Comparison of ENCODE assay signal across 26 mouse cellular contexts in genomic region chr16:4665726-4666125, GRCm38 (mm10).
"Had no signal": no experiment of that assay in that cellular context is flagged by ENCODE, and none has a peak within 500 bp of the region (broad histone marks: within the 10 kb centered on the region; RNA-seq: fewer than 3 reads in every experiment).

No protein-coding gene starts in this region.

- H3K4me3 ChIP-seq: heart, embryonic 10.5 days; heart, embryonic 12.5 days; hindbrain, embryonic 10.5 days; hindbrain, embryonic 12.5 days; intestine, embryonic 15.5 days; kidney, embryonic 15.5 days; layer of hippocampus, adult 2 months; left cerebral cortex, adult 2 months; limb, embryonic 10.5 days; limb, embryonic 12.5 days; liver, embryonic 13.5 days; liver, embryonic 15.5 days had no signal

- H3K9ac ChIP-seq: forebrain, postnatal 0 days; heart, embryonic 12.5 days; hindbrain, embryonic 12.5 days; hindbrain, embryonic 14.5 days; intestine, embryonic 15.5 days; kidney, embryonic 15.5 days; limb, embryonic 12.5 days; liver, embryonic 13.5 days; liver, embryonic 15.5 days; liver, postnatal 0 days had no signal

- H3K9me3 ChIP-seq: heart, embryonic 10.5 days; heart, embryonic 12.5 days; hindbrain, embryonic 10.5 days; hindbrain, embryonic 12.5 days; intestine, embryonic 15.5 days; kidney, embryonic 15.5 days; limb, embryonic 10.5 days; limb, embryonic 12.5 days; liver, embryonic 13.5 days; liver, embryonic 15.5 days had no signal

- H3K4me1 ChIP-seq: heart, embryonic 10.5 days; heart, embryonic 12.5 days; hindbrain, embryonic 10.5 days; hindbrain, embryonic 12.5 days; intestine, embryonic 15.5 days; liver, embryonic 13.5 days had no signal

- H3K27me3 ChIP-seq: heart, embryonic 12.5 days; hindbrain, embryonic 12.5 days; intestine, embryonic 15.5 days; kidney, embryonic 15.5 days; limb, embryonic 12.5 days; liver, embryonic 13.5 days; liver, embryonic 15.5 days had no signal

- H3K4me2 ChIP-seq: heart, embryonic 12.5 days; hindbrain, embryonic 12.5 days; hindbrain, embryonic 14.5 days; intestine, embryonic 15.5 days; kidney, embryonic 15.5 days; limb, embryonic 12.5 days; liver, embryonic 13.5 days; liver, embryonic 15.5 days had no signal

- H3K27ac ChIP-seq: heart, embryonic 10.5 days; hindbrain, embryonic 10.5 days; hindbrain, embryonic 12.5 days; hindbrain, embryonic 14.5 days; intestine, embryonic 15.5 days; kidney, embryonic 15.5 days; kidney, postnatal 0 days; layer of hippocampus, adult 2 months; left cerebral cortex, adult 2 months; liver, embryonic 13.5 days; liver, embryonic 15.5 days had no signal

- DNase-seq: forebrain, postnatal 0 days; gastrocnemius, postnatal 14 days; gastrocnemius, postnatal 36 days; heart, adult 18-20 months; heart, postnatal 10 days; heart, postnatal 4 days; kidney, postnatal 4 days; liver; liver, embryonic 13.5 days; liver, postnatal 0 days had no signal

- ATAC-seq: forebrain, postnatal 0 days; hindbrain, embryonic 16.5 days; inflammation-experienced regulatory T-cells, adult 6 months; intestine, embryonic 15.5 days; intestine, postnatal 0 days; liver, postnatal 0 days had no signal
